Mouse (Mus musculus) T-cell, adult 2 months (primary cell): ENCODE data around the gene Mamld1.
A peak's percentile ranks its signal among the peaks of the same experiment; 100 is the strongest.
"Not testable (repeated sequence)": the region's sequence is repeated elsewhere in the genome, so short reads cannot be mapped to it uniquely, and the experiment has no call there.

ENCODE experiments used
- DNase-seq: peaks from one replicate; pipeline ENCODE4 v3.0.0; 2022; ENCODE audit warnings: low spot score

Gene Mamld1

GRCm38 (mm10) chrX:71049864-71050576, at the start of gene Mamld1:
Gene Mamld1, plus strand, starts transcription at chrX:71050256.
- no peak for DNase-seq

GRCm38 (mm10) chrX:71024718-71025117, 25.3 kb upstream of the Mamld1 start:
- DNase-seq = no peak

- DNase-seq = no peak
These were observed 22.0 kb upstream of the Mamld1 start for GRCm38 (mm10) chrX:71028007-71028406.

- not testable (repeated sequence) for DNase-seq
These were observed 21.1 kb upstream of the Mamld1 start for GRCm38 (mm10) chrX:71028976-71029375.

- no peak for DNase-seq
These were observed 738 bp downstream of the Mamld1 start for GRCm38 (mm10) chrX:71050677-71051311.

DNA sequence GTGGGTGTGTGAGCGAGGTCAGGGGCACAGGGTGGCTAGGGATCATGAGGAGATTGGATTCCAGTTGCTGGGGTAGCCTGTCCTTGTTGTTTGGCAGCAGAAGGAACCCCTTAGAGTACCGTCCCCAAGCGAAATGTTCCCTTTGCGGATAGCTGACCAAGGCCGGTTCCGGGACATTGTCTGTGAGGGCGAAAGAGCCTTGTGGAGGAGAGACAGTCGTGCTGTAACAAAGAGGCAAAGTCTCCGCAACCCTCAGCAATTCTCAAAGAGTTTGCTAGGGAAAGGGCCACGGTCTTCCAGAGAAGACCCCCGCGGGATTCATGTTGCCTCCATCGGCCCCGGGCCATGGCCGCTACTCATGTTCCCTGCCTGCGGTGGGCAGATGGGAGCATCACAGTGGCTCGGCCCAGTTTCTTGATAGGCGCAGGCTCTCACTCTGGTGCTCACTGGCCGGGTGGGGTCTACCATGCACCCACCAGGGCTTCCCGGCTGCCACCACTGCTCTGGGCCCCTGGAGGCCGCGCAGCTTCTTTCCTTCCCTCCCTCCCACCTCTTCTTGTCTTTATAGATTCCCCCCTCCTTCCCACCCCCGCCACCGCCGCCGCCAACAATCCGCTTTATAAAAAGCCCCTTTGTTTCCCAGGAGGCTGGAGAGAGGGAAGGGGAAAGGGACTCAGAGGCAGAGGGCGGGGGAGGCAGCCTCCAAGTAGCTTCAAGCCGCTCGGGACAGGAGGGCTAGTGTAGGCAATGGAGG, 1.5 kb downstream of the Mamld1 start:
- DNase-seq = no peak

GRCm38 (mm10) chrX:71052115-71052478, 2.0 kb downstream of the Mamld1 start:
- peak; percentile 1 for DNase-seq

GRCm38 (mm10) chrX:71052481-71053216, 2.6 kb downstream of the Mamld1 start:
- no peak for DNase-seq

- DNase-seq = no peak
These were observed 3.2 kb downstream of the Mamld1 start for GRCm38 (mm10) chrX:71053246-71053645.

DNA sequence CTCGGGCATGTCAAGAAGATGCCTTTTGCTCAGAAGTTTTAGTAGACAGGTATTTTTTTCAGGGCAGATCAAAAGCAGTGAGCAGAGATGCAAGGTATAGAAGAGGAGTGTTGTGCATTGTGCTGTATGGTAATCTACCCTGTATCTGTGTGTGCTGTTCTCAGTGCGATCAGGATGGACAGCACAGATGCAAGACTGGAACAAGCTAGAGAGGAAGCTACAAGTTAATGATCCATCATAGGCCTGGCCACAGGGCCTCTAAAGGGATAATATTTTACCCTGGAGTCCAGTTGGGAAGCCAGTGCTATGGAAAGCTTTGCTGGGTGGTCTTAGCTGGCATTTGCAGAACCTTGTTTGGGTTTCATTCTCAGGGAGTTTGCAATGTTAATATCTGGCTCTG, 6.9 kb downstream of the Mamld1 start:
- no peak for DNase-seq

DNA sequence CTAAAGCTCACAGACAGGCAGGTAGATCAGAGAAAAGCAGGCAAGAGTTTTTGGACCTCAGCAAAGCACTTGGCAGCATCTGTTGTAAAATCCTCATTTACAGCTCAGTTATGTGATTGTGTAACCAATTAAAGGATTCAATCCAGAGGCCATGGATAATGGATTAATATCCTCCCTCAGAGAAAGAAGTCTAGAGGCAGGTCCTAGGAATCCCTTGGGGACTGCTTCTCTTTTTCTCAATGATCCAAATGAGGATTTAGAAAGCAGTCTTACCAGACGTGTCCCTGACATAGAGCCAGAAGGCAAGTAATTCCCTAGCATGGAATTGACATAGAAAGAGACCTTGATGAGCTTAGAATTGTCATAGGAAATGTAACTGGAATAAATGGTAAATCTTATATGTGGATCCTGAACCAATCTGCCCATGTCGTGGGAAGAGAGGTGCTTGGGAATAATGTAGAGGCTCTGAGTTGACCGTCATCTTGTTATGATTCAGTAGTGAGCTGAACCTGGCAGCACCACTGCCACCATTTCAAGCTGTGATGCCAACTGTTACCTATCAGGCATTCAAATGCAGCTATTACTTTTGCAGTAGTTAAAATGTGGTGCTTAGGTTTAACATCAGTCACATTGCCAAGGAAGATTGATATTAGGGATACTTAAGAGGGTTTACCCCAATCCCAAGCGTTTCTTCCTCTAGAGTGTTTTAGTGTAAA, 35.2 kb downstream of the Mamld1 start:
- no peak for DNase-seq

DNA sequence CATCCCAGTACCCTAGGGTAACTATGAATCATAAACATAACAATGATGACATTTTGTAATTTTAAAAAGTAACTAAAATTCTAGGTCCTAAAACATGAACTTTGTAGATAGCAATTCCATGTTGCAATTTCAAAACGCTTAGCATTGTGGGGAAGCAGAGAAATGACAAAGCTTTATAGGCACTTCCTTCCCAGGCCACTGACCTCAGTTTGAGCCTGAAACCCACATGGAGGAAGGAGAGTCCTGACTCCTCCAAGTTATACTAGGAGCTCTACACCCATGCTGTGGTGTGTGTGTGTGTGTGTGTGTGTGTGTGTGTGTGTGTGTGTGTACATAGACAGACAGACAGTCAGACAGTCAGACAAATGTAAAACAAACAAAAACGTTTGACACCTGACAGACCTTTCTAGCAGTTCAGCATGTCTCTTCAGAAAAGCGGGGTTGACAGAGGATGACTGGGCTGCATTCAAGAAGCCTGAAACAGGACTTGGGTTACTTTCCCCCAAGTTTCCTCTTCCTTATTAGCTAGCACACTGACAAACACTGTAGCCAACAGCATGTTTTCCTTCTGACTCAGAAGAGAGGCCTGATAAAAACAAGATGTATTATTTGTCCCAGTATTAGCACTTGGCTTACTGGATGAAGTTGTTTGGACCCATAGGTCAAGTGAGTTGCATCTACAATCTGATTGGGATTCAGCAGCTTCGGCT, 37.5 kb downstream of the Mamld1 start:
- DNase-seq = no peak

- DNase-seq = no peak
These were observed 38.0 kb downstream of the Mamld1 start for GRCm38 (mm10) chrX:71088080-71088414.

DNA sequence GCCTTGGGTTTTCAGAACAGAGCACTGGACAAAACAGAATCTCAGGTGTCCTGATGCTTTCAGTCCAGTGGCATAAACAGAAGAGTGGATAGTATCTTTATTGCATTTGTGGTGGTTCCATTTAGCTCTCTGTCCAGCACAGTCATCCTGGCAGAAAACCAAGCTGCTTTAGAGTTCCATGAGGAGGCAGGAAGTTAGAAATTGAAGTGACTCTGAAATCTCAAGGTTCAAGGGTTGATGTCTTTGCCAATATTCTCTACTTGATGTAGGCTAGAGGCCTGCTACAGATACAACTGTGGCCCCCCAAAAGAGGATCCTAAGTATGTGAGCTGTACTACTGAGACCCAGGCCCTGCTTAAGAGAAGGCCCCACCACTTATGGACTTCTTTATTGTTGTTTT, 55.8 kb downstream of the Mamld1 start:
- no peak for DNase-seq

DNA sequence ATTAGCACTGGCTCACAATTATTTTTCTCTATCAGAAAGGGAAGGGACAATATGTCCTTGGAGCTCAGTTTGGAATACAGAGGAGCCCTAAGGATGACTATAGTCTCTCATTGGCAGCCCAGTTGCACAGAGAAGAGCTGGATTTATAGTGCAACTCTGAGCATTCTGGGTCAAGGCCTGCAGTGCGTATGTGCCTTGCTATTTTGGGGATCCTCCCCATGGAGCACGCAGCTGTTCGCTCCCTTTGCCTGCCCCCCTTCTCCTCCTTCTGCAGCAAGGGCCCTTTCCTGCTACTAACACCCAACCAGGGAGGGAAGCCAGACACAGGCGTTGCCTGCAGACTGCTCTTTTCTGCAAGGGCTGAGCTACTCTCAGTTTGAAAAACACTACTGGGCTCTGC, 56.3 kb downstream of the Mamld1 start:
- DNase-seq = no peak

GRCm38 (mm10) chrX:71108056-71108735, 58.1 kb downstream of the Mamld1 start:
- no peak for DNase-seq

DNA sequence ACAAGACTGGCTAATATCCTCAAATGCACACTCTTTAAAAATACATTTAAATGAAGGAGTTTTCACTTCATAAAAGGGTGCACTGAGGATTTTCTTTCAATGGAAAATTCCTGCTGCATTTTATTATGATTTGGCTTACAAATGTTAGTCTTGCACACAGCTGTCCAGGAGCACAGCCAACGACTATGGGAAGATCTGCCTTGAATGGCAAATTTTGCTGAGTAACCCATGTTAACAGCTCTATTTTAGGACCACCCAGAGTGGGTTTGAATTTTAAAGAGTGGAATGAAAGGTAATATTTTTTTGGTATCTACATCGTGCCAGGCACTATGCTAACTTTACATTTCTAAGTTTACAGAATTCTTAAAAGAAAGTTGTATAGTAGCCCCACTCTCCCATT, 60.3 kb downstream of the Mamld1 start:
- DNase-seq = no peak

DNA sequence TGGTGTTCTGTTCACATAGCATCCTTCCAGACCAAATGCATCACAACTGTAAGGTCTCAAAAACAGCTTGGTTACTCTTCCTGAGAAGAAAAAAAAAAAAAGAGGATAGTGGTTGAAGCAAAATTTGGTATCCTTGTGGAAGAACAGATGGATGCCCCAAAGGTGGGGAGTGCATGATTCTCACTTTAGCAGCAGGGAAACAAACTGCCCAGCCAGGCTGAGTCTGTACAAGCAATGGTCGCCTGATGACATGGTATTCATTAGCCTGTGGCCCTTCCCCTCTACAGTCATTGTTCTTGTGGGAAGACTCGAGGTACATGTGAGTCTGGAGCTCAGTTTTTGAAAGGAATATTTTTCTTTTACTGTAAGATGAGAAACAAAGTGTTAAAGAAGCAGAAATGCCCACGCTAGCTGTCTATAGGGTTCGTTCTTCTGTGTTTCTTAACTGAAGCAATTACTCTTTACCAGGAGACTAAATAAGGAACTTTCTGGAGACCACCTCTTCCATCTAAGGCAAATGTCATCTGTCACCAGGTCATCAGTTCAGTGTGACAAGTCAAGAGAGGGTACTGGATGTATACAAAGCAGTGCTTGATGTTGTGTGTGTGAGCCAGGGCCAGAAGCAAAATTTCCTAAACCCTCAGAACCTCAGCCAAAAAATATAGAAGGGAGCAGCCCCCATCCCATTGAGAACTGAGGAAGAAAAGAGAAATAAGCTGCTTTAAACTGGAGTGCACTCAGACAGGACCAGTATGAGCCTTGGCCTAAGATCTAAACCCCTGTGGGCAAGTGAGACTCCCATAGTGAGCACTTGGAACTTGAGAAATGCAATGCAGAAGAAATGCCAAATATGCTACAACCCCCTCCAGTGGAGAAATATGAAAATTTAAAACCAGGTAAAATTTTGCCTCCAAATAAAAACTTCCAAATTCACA, 72.6 kb downstream of the Mamld1 start:
- no peak for DNase-seq

- DNase-seq = no peak
These were observed 75.0 kb downstream of the Mamld1 start for GRCm38 (mm10) chrX:71125013-71125412.

- no peak for DNase-seq
These were observed 81.4 kb downstream of the Mamld1 start for GRCm38 (mm10) chrX:71131464-71131863.
